Mouse (Mus musculus) MEL (cell line): ENCODE results near the gene Gm9573.

Experiments
- CTCF ChIP-seq, 3 experiments: IDR thresholded peaks in 2 of 3; conservative IDR thresholded peaks in 1 of 3; 2 replicates each; pipeline ENCODE4 v1.5.1; 2011 to 2012; ENCODE audit warnings: low read length in 3 of 3, low read depth in 2 of 3, mild to moderate bottlenecking in 2 of 3, improper control_type of control experiment in 1 of 3, inconsistent platforms in 1 of 3, mixed read lengths in 1 of 3, moderate library complexity in 1 of 3; ENCODE audit not compliant: control insufficient read depth in 1 of 3, insufficient read depth in 1 of 3, poor library complexity in 1 of 3, severe bottlenecking in 1 of 3
- ELF1 ChIP-seq: IDR thresholded peaks from 2 replicates; pipeline ENCODE4 v1.6.1; 2014; ENCODE audit warnings: low read depth, mild to moderate bottlenecking, inconsistent platforms, low read length, improper control_type of control experiment, moderate library complexity
- POLR2A ChIP-seq, 2 experiments: IDR thresholded peaks; 2 replicates each; pipeline ENCODE4 v1.6.1; 2011 to 2012; ENCODE audit warnings: low read length in 2 of 2, mild to moderate bottlenecking in 2 of 2, control low read depth in 1 of 2, improper control_type of control experiment in 1 of 2, low read depth in 1 of 2, moderate library complexity in 1 of 2; ENCODE audit not compliant: control insufficient read depth in 1 of 2, insufficient read depth in 1 of 2, poor library complexity in 1 of 2
- POLR2AphosphoS5 ChIP-seq: IDR thresholded peaks from 2 replicates; pipeline ENCODE4 v1.6.1; 2012; ENCODE audit warnings: low read depth, borderline replicate concordance, mild to moderate bottlenecking, inconsistent platforms, low read length, moderate library complexity, mixed read lengths
- TCF12 ChIP-seq: IDR thresholded peaks from 2 replicates; pipeline ENCODE4 v1.6.1; 2014; ENCODE audit warnings: low read depth, mild to moderate bottlenecking, inconsistent platforms, low read length, improper control_type of control experiment, moderate library complexity
- USF1 ChIP-seq: IDR thresholded peaks from 2 replicates; pipeline ENCODE4 v1.6.1; 2014; ENCODE audit warnings: low read depth, mild to moderate bottlenecking, inconsistent platforms, low read length, improper control_type of control experiment, moderate library complexity
- ZKSCAN1 ChIP-seq: IDR thresholded peaks from 2 replicates; pipeline ENCODE4 v1.6.1; 2012; ENCODE audit warnings: low read depth, mild to moderate bottlenecking, inconsistent platforms, low read length, improper control_type of control experiment, moderate library complexity

- TF ChIP-seq TCF12 (no peak), POLR2AphosphoS5 (no peak), ZKSCAN1 (no peak), USF1 (no peak), CTCF (IDR thresholded peaks at IDR 0.05 in 2 of 3, conservative IDR thresholded peaks at IDR 0.05 in 1 of 3; ENCODE audit: control insufficient read depth in 1 of 3, insufficient read depth in 1 of 3, low read depth in 2 of 3, low read length in 3 of 3, poor library complexity in 1 of 3, severe bottlenecking in 1 of 3) (peak; percentile 17 to 49 (median 43); a peak in 4 of 6 replicates), POLR2A (IDR thresholded peaks at IDR 0.05; ENCODE audit: control insufficient read depth in 1 of 2, insufficient read depth in 1 of 2, low read depth in 1 of 2, low read length in 2 of 2, poor library complexity in 1 of 2) (no peak), ELF1 (no peak)
Observed at GRCm38 (mm10) chr17:35635202-35635601, 8.8 kb upstream of the Gm9573 start.
